Mouse (Mus musculus) embryo, embryonic 9.5 days (tissue): Measurements from ENCODE around the gene Gabbr1.
"Not testable (repeated sequence)": the region's sequence is repeated elsewhere in the genome, so short reads cannot be mapped to it uniquely, and the experiment has no call there.

Source experiments
- DNase-seq: peaks from one replicate; pipeline ENCODE4 v3.0.0-alpha.2; 2017; ENCODE audit errors: extremely low spot score

The Gabbr1 gene

DNA sequence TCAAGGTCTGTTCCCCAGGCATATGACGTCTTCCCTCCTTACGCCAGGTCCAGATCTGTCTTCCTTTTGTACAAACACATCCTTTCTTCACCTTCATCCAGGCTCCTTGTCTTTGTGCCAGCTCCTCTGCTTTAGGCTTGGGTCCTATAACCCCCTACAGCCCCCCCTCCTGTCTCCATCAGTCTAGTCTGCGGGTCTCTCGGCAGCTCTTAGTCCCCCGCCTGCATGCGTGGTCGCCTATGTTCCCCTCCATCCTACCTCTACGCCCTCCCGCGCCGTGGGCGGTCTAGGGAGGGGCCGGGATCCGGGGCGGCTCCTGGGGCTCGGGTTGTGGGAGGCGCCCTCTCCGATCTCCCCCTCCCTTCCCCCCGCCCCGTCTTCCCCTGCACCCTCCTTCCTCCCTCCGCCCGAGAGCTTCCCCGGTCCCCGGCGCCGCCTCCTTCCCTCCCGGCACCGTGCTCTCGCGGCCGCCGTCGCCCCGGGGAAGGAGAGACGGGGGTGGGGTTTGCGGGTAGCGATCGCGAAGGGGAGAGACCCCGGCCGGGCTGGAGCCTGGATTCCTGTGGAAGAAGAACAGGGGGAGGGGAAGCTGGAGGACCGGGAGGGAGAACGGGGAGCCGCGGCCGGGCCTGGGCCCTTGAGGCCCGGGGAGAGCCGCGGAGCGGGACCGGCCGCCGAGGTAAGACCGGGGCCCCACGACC lies at the start of gene Gabbr1:
Gene Gabbr1 (plus strand): TSS at position 356 of the 701 bp plus-strand sequence.
- DNase-seq, result peak; percentile 87

DNA sequence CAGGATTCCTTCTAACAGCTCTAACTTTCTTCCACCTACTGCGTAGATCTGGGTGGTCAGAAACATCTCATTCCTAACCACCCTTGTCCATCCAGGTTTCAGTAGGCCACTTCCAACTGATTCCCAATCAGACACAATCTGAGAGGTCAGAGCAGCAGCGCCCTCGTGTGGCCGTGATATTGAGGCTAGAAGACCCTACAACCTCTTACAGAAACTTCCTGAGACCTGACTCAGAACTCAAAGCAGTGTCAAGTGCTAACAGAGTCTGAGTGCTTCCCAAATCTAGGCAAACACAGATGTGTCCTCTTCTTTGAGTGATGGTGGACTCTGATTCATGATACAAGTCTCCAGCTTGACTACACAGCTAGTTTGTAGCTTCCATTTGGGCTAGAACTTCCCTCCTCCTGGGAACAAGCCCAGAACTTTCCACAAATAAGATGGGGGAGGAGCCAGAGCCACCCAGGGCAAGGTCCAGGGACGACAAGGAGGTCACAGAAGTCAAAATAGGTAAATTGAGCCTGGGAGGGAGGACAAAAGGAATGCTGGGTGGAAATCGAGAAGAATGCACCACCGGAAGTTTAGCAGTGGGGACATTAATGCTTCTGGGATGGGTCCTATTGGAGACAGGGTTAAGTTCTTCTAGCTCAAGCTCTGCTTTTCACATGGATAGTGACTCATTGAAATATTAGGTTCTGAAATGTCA lies 48.6 kb upstream of the Gabbr1 start:
- peak; percentile 79 for DNase-seq

DNA sequence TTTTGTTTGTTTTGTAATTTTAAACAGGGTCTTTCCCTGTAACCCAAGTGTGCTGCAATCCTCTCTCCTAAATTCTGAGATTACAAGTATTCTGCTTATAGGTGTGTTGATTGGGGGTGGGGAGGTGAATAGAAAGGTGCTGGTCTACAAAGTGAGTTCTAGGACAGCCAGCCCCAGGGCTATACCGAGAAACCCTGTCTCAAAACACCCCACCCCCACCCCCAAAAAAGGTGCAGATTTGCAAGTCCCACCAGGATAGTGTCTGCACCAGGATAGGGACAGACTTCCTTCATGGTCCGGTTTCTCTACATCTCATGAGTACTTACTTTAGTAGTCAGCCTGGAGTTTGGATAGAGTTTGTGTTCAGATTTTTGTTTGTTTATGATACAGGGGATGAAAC lies 47.3 kb upstream of the Gabbr1 start:
- DNase-seq, result no peak

DNA sequence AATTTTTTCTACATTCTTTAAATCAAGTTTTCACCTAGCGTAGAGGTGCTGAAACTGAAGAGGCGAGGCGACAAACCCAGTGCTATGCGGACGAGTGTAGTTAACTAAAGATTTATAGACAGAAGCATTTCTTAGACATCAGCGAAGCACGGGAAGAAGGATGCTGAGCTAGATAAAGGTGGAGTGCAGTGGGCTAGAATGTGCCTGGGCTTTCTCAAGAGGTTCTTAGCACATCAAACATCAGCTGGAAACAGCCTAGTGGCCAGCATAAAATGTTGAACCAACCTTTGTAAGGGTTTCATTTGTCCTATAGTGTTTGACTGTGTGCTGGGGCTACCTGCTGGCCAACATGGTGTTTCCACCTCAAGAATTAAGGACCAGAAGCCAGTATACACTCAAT lies 44.9 kb upstream of the Gabbr1 start, which contains the start of gene Zfp57:
Gene Zfp57 (plus strand): TSS at position 301 of the 400 bp plus-strand sequence.
- DNase-seq, result no peak

DNA sequence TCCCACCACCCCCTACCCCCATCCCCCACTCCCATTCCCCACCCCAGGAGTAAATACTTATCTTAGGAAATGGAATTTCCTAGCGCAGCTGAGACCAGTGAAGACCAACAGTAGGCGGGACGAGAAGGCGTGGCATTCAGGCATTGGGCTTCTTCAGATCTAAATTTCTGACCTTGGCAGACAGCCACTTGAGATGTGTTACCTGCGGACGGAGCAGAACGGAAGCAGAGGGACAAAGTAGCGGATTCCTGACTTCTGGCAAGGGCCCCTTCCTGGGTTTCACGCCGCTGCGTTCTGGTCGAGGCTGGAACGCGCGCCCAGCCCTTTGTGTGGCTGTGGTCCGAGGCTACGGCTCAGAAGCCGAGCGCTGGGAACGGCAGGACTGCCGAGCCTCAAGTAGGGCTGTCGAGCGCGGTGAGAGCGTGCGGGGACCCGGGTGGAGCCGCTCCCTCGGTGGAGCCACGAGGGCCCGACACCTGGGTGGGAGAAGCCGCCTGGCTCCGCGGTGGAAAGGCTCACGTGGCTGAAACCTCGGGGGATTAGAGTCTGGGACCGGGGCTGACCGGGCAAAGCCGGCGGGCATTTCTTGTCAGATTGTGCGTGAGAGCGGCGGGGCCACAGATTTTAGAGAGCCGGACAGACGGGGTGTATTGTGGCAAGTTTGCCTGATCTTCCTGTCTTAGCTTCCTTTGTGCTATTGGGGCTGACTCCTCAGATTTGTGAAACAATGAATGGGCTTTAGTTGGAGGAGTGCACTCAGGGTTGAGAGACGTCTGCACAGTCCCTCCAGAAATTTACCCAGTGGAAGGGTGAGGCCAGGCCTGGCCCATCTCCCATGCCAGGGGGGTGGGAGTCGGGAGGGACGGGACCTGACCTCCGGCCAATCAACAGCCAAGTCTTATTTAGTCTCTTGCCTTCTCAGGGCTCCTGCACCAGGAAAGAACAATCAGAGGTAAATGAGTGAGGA lies 43.1 kb upstream of the Gabbr1 start:
- peak; percentile 80 for DNase-seq

DNA sequence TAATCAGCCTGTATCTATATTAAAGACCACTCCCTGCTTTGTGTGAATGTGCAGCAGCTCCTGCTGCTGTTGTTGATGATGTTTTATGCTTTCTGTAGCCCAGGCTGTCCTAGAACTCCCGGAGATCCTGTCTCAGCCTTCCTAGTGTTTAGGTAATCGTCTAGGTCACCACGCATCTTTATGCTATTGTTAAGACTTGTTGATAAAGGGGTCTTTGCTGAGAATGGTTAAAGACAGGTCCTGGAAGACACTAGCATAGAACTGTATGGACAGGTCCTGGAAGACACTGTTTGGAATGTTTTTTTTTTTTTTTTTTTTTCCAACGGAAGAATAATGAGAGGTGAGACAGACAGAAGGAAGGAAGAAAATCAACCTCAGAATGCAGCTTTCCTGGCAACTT lies 42.4 kb upstream of the Gabbr1 start:
- DNase-seq, result no peak

DNA sequence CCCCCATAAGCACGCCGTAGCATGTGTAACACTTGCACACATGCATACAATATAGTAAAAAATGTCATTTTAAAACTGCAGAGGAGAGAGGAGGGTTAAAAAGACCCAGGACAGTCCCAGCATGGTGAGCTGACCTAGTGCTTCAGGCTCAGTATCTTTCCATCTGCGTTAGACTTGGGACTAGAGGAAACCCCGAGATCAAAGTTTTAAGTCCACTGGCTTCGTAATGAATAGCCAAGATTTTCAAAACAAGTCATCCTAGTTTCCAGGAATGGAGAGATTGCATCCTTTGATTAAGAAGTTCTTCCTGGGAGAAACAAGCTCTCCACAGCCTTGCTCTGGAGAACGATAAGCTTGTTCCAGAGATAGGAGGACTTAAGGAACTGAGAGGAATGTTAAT lies 37.6 kb upstream of the Gabbr1 start:
- no peak for DNase-seq

DNA sequence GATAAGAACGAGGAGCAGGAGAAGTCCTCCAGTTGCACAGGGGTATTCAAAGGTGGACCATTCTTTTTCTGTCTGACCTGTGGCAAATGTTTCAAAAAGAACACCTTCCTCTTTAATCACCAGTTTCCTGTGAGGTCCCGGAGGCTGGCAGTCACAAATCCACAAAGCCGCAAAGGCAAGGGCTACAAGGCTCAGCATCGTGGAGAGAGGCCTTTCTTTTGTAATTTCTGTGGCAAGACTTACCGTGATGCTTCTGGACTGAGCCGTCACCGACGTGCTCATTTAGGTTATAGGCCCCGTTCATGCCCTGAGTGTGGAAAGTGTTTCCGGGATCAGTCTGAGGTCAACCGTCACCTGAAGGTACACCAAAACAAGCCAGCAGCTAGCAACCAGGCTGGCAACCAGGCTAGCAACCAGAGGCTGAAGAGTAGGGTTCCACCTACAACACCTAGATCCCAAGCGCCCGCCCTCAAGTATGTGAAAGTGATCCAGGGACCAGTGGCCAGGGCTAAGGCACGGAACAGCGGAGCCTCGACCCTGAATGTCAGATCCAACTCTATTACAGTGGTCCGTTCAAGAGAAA lies 36.2 kb upstream of the Gabbr1 start:
- no peak for DNase-seq

DNA sequence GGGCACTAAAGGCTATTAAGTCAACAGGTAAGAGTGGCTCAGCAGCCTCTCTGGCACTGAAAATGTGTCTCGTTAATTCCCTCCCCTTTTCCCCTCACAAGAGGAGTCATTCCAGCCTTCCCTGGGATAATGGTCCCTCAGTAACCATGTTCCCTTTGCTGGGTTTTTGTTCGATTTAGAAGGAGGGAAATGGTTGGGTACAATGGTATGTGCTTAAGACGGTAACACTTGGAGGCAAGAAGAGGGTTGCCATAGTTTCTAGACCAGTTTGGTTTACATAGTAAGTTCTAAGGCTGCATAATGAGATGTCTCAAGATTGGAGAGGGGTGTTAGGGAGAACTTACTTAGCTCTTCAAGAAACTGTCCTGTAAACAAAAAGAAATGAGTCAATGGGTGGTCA lies 34.0 kb upstream of the Gabbr1 start:
- DNase-seq, result no peak

DNA sequence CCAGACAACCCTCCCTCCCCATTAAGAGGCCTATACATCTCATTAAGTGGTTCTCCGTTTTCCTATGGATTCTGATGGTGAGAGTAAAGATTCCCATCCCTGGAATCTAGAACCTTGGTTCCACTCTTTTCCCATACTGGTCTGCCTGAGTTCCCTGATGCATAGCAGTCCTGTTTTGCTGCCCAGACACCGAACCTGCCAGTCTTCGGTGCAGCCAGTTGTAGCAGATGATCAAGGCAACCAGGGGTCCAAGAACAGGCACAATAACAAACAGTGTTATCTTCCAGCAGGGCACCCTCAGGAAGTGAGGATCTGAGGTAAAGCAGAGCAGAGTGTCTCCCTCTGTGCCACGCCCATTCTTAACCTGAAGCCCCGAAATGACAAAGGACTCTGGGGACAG lies 33.6 kb upstream of the Gabbr1 start:
- no peak for DNase-seq

DNA sequence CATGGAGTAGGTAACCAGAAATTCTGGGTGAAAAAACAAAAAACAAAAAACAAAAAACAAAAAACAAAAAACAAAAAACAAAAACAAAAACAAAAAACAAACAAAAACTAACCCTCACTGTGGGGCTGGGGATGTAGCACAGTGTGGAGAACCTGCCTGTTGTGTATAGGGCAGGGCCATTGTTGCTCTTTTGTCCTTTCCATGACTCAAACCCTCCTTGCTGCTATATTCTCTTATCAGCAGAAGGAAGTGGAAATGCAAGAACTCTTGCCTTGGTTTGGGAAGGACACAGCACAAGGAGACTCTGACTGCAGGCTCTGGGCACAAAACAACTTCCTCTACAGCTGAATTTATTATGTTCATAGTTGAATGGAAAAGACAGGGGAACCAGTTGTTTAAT lies 29.4 kb upstream of the Gabbr1 start:
- DNase-seq, result no peak

DNA sequence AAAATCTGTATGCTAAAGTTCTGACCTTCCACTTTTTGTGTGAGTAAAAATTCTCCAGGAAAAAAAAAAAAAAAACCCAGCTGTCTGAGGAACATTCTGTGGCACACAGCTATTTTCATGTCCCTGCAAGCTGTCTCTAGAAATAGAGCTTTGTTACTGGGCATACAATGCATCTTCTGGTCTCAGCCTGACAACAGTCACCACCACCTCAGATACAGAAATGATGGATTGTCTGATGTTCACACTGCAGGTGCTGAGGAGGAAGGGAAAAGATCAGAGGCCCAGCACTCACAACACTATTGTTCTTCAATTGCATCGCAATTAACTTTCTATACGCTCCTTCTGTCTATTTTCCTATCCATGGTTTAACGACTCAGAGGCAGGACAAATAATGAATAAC lies 27.4 kb upstream of the Gabbr1 start:
- DNase-seq, result no peak

DNA sequence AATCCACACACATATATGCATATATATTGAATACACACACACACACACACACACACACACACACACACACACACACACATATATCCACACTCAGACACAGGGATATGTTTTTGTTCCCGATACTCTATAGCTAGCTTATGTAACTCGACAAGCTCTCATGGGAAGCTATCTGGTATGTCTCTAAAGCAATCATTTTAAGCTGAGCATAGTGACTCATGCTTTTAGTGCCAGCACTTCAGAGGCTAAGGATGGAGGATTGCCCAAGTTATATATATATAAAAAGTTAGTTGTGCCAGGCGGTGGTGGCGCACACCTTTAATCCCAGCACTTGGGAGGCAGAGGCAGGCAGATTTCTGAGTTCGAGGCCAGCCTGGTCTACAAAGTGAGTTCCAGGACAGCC lies 26.5 kb upstream of the Gabbr1 start:
- not testable (repeated sequence) for DNase-seq

DNA sequence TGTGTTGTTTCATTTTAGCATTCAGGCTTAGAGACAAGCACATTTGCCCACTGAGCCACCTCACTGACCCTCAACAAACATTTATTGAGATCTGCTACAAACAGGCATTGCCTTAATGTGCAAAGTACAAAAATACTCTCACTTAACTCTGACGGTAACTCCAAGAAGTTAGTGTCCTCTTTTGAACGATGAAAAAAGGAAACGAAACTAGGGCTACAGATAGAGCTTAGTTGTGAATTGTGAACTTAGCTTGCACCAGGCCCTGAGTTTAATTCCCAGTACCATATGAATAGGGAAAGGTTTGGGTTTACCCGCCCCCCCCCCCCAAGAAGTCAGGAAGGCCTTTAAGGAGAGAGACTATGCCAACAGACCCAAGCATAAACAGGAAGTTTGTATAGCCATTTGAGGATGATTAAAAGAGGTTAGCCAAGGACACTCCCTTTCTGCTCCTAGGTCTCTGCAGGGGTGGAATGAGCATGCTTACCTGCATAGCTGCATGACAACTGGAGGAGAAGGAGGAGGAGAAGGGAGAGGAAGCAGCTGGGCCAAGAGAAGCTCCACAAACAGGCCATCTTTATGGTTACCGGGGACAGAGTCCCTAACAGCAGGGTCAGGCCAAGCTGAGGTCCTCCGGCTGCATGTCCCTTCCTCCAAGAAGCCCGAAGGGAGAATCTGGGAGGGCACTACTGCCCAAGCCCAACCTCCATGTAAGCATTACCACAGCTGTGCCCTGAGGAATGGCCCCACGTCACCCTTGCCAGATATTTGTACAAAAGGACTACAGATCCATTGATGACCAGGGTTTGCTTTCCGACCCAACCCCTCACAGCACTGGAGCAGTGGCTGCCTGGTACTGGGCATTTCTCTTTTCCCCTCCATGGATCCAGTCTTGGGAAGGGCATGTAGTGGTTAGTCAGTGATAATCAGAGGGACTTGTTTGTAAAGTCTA lies 22.9 kb upstream of the Gabbr1 start, which contains the start of gene Mog:
Gene Mog (minus strand): TSS at position 771 of the 949 bp plus-strand sequence.
- DNase-seq, result no peak

DNA sequence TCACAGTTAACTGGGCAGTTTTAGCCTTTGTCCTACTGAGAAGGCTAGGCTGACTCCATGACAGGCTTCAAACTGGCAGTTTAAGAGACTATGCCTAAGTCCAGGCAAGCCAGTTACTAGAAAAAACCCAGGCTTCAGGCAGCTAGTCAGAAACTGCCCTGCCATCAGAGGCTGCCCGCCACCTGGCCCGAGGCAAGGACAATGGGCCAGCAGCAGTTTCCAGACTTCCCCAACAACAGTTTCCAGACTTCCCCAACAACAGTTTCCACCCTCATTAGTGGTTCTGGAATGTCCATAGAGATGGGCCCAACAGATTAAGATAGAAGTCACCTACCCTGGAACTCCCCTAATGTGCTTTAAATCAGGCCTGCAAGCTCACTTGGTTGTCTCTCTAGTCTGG lies 19.3 kb upstream of the Gabbr1 start:
- no peak for DNase-seq

DNA sequence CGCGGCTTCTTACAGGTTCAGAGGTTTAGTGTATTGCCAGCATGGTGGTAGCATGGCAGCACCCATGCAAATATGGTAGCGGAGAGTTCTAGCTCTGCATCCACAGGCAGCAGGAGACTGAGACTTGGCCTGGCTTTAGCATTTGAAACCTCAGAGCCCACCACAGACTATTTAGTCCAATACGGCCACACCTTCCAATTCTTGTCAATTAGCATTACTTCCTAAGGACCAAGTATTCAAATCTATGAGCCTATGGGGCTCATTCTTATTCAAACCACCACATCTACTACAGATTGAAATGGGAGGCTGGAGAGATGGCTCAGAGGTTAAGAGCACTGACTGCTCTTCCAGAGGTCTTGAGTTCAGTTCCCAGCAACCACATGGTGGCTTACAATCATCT lies 18.3 kb upstream of the Gabbr1 start:
- DNase-seq, result no peak

DNA sequence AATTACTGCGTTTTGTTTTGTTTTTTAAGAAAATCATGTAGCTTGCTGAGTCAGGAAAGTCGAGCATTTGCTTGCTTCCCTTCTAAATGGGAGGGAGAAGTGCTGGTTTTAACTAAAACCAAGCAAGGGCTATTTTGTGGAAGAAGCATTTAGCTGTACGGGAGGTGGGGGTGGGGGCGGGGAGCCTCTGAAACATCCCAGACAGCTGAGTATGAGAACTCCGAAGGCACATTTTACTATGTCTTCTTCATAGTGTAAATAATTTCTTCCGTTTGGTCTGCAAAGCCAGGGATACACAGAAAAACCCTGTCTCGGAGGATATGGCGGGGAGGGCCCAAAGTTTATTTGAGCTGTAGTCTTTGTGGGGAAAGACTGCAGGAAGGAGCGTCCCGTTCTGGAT lies 17.6 kb upstream of the Gabbr1 start:
- no peak for DNase-seq

DNA sequence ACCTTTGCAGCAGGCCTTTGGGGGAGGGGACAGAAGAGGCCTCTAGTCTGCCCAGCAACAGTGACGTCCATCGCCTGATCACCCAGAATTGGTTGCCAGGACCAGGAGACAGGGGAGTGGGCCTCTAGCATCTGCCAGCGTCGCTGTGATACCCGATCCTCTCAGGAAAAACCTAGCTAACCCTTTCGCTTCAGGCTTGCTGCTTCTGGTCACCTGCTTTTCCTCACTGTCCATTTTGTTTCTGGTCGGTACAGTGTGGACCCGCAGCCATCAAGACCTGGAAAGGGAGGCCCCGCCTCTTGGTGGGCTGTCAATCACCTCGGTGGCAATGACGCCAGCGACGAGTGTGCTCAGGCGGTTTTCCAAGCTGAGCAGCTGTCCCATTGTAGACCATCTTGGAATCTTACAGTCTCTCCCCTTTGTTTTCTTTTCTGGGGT lies 17.1 kb upstream of the Gabbr1 start:
- DNase-seq, result peak; percentile 98

DNA sequence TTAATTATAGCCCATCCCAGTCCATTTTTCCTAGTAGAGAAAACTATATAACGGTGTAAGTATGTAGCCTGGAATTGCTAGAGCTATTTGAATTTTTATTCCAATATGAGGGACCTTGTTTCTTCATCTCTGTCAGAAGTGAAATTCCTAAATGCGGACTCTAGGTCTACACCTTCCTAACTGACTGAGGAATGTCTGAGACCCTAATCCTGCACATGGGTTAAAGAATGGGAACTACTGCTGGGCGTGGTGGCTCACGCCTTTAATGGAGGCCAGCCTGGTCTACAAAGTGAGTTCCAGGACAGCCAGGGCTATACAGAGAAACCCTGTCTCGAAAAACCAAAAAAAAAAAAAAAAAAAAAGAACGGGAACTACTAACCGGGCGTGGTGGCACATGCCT lies 16.6 kb upstream of the Gabbr1 start:
- no peak for DNase-seq

DNA sequence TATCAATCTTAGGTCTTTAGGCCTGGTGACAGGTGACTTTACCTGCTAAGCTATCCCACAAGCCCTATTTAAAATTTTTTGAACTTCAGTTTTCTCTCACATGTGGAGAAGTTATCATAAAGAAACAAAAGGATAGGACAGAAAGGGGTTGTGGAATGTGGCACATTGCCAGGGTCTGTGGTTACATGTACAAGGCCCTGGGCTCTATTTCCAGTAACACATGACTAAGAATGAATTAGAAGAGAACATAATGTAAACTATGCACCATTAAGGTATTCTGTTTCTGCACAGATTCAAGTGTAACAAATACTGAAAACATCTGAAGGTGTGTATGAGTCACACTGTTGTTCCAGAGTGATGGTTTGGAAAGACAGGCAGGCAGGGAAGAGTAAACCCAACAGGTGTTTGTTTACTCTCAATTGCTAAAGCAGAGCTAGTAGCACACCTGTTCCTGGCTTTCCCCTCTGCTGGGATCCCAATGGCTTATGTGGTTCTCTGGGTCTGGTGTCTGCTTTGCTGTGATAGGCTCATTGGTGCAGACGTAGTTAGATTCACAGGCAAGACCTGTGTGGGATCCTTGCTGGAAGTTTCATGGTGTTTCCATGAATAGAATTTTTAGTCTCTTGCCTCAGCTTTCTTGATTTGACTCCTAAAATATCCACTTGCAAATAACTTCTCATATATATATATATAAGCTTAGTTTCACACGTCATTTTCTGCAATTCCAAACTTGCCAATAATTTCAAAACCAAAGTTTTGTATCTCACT lies 6.5 kb upstream of the Gabbr1 start:
- DNase-seq, result no peak
